Mouse (Mus musculus) forelimb bud, embryonic 11.5 days (tissue): ENCODE data around the gene Amh.
A peak's percentile ranks its signal among the peaks of the same experiment; 100 is the strongest.

Source experiments
- DNase-seq: peaks from one replicate; pipeline ENCODE4 v3.0.0-alpha.2; 2012; ENCODE audit warnings: low read depth, low spot score

The Amh gene

GRCm38 (mm10) chr10:80785963-80786362 is 19.1 kb upstream of the Amh start:
- no peak for DNase-seq

- DNase-seq: no peak
These were observed 17.5 kb upstream of the Amh start for GRCm38 (mm10) chr10:80787517-80787916.

- no peak for DNase-seq
These were observed 14.2 kb upstream of the Amh start for GRCm38 (mm10) chr10:80790761-80791404.

GRCm38 (mm10) chr10:80791476-80792174 is 13.4 kb upstream of the Amh start:
- no peak for DNase-seq

GRCm38 (mm10) chr10:80792175-80793032 is 12.6 kb upstream of the Amh start:
- DNase-seq: no peak

GRCm38 (mm10) chr10:80793033-80793784 is 11.8 kb upstream of the Amh start:
- no peak for DNase-seq

GRCm38 (mm10) chr10:80793803-80794202 is 11.2 kb upstream of the Amh start:
- no peak for DNase-seq

- DNase-seq: no peak
These were observed 10.3 kb upstream of the Amh start for GRCm38 (mm10) chr10:80794750-80795149.

GRCm38 (mm10) chr10:80796307-80796848 is 8.7 kb upstream of the Amh start:
- no peak for DNase-seq

GRCm38 (mm10) chr10:80797186-80798149 is 7.6 kb upstream of the Amh start:
- no peak for DNase-seq

GRCm38 (mm10) chr10:80798150-80799006 is 6.7 kb upstream of the Amh start, which contains the start of the genes Sf3a2 and Plekhj1:
Gene Sf3a2, plus strand, starts transcription at chr10:80798198.
Gene Plekhj1, minus strand, starts transcription at chr10:80798626.
- peak; percentile 97 for DNase-seq

GRCm38 (mm10) chr10:80799070-80799566 is 5.9 kb upstream of the Amh start:
- no peak for DNase-seq

GRCm38 (mm10) chr10:80802204-80802912 is 2.7 kb upstream of the Amh start:
- no peak for DNase-seq

- DNase-seq: no peak
These were observed 2.0 kb upstream of the Amh start for GRCm38 (mm10) chr10:80802996-80803395.

- no peak for DNase-seq
These were observed 703 bp upstream of the Amh start for GRCm38 (mm10) chr10:80804340-80804739.

GRCm38 (mm10) chr10:80805322-80805721 is 279 bp downstream of the Amh start:
- DNase-seq: no peak

GRCm38 (mm10) chr10:80805925-80806324 is 882 bp downstream of the Amh start:
- peak; percentile 56 for DNase-seq

GRCm38 (mm10) chr10:80806341-80807056 is 1.5 kb downstream of the Amh start:
- no peak for DNase-seq
